Mouse (Mus musculus) MEL-GATA-1-ER (cell line): ENCODE data around the gene Atp1b3.
A peak's percentile ranks its signal among the peaks of the same experiment; 100 is the strongest.
"Not testable (repeated sequence)": the region's sequence is repeated elsewhere in the genome, so short reads cannot be mapped to it uniquely, and the experiment has no call there.

Experiments
- DNase-seq: peaks from one replicate; pipeline ENCODE4 v3.0.0-alpha.2; 2012; ENCODE audit warnings: low read depth; ENCODE audit errors: extremely low read depth

The Atp1b3 gene

GRCm38 (mm10) chr9:96364141-96364838 lies at the start of gene Atp1b3:
Atp1b3 (minus strand) TSS chr9:96364442.
- DNase-seq, result peak; percentile 62

GRCm38 (mm10) chr9:96412821-96413405 lies 48.7 kb upstream of the Atp1b3 start:
- DNase-seq, result no peak

GRCm38 (mm10) chr9:96404312-96404711 lies 40.1 kb upstream of the Atp1b3 start:
- no peak for DNase-seq

- not testable (repeated sequence) for DNase-seq
Observed at GRCm38 (mm10) chr9:96399916-96400315, 35.7 kb upstream of the Atp1b3 start.

GRCm38 (mm10) chr9:96399425-96399878 lies 35.2 kb upstream of the Atp1b3 start:
- DNase-seq, result peak; percentile 99

GRCm38 (mm10) chr9:96398614-96399013 lies 34.4 kb upstream of the Atp1b3 start:
- no peak for DNase-seq

- DNase-seq, result no peak
Observed at GRCm38 (mm10) chr9:96398165-96398564, 33.9 kb upstream of the Atp1b3 start.

- peak; percentile 54 for DNase-seq
Observed at GRCm38 (mm10) chr9:96394910-96395690, 30.9 kb upstream of the Atp1b3 start.

GRCm38 (mm10) chr9:96393731-96394235 lies 29.5 kb upstream of the Atp1b3 start:
- no peak for DNase-seq

- DNase-seq, result no peak
Observed at GRCm38 (mm10) chr9:96393112-96393511, 28.9 kb upstream of the Atp1b3 start.

- DNase-seq, result no peak
Observed at GRCm38 (mm10) chr9:96391921-96392320, 27.7 kb upstream of the Atp1b3 start.

GRCm38 (mm10) chr9:96383714-96384487 lies 19.7 kb upstream of the Atp1b3 start:
- no peak for DNase-seq

- no peak for DNase-seq
Observed at GRCm38 (mm10) chr9:96382756-96383155, 18.5 kb upstream of the Atp1b3 start.

- DNase-seq, result no peak
Observed at GRCm38 (mm10) chr9:96381393-96381792, 17.2 kb upstream of the Atp1b3 start.

- no peak for DNase-seq
Observed at GRCm38 (mm10) chr9:96379551-96379950, 15.3 kb upstream of the Atp1b3 start.

GRCm38 (mm10) chr9:96378747-96379146 lies 14.5 kb upstream of the Atp1b3 start:
- DNase-seq, result no peak

GRCm38 (mm10) chr9:96377096-96377495 lies 12.9 kb upstream of the Atp1b3 start:
- no peak for DNase-seq

- no peak for DNase-seq
Observed at GRCm38 (mm10) chr9:96375819-96376218, 11.6 kb upstream of the Atp1b3 start.

GRCm38 (mm10) chr9:96371075-96371474 lies 6.8 kb upstream of the Atp1b3 start:
- DNase-seq, result no peak

- DNase-seq, result no peak
Observed at GRCm38 (mm10) chr9:96369654-96370384, 5.6 kb upstream of the Atp1b3 start.
